Mouse (Mus musculus) neural tube, embryonic 12.5 days (tissue): ENCODE results near the gene Dtnbp1. TPM values are rescaled to one million over a fixed set of nuclear protein-coding genes. Genes with fewer than 3 reads are reported as not detected.
A peak's percentile ranks its signal among the peaks of the same experiment; 100 is the strongest.

Experiments used
- ATAC-seq: fragments of 200-750 bp; cut with Nextera tagmentation; 2 replicates; pipeline ENCODE4 v1.8.0; 2017; ENCODE audit warnings: low read depth, mild to moderate bottlenecking, moderate TSS enrichment, moderate library complexity; ENCODE audit not compliant: low FRiP score
- H3K27ac ChIP-seq: fragments of 300-500 bp; sonication (generic); 2 replicates; pipeline ENCODE4 v1.5.1; 2016
- H3K27me3 ChIP-seq: fragments of 300-500 bp; sonication (generic); replicated peaks from 2 replicates; pipeline ENCODE4 v1.6.1; 2016; ENCODE audit warnings: mild to moderate bottlenecking
- H3K36me3 ChIP-seq: fragments of 300-500 bp; sonication (generic); 2 replicates; pipeline ENCODE4 v1.6.1; 2016; ENCODE audit warnings: mild to moderate bottlenecking
- H3K4me1 ChIP-seq: fragments of 300-500 bp; sonication (generic); 2 replicates; pipeline ENCODE4 v1.6.1; 2016
- H3K4me2 ChIP-seq: fragments of 300-500 bp; sonication (generic); replicated peaks from 2 replicates; pipeline ENCODE4 v1.6.1; 2016; ENCODE audit warnings: mild to moderate bottlenecking
- H3K4me3 ChIP-seq: fragments of 300-500 bp; sonication (generic); 2 replicates; pipeline ENCODE4 v1.5.1; 2016
- H3K9ac ChIP-seq: fragments of 300-500 bp; sonication (generic); 2 replicates; pipeline ENCODE4 v1.6.1; 2016; ENCODE audit warnings: mild to moderate bottlenecking
- H3K9me3 ChIP-seq: fragments of 300-500 bp; sonication (generic); 2 replicates; pipeline ENCODE4 v1.6.1; 2016; ENCODE audit warnings: mild to moderate bottlenecking
- WGBS: fragments of 180-500 bp; shearing (Covaris S2); methylation state at CpG from one replicate; pipeline ENCODE4 v1.1.7; 2016; 5-methylcytosine and 5-hydroxymethylcytosine counted together
- polyA plus RNA-seq: library from polyadenylated mRNA; unstranded; fragments of >200 nt; fragmentation: Nextera tagmentation; extraction: Ambion mirVana; gene quantifications from 2 replicates; pipeline ENCODE4 v1.2.1, GENCODE M21; 2016

The Dtnbp1 gene
- polyA plus RNA-seq, 1 experiment from 2014 or later: 91.1 TPM

GRCm38 (mm10) chr13:45029791-45030190 is 27.8 kb upstream of the Dtnbp1 start:
- H3K36me3 ChIP-seq: no peaks in the 10 kb centered on the region
- no peak overlapping the region for H3K9ac ChIP-seq
- no peaks in the 10 kb centered on the region for H3K27me3 ChIP-seq
- H3K9me3 ChIP-seq: no peaks in the 10 kb centered on the region
- WGBS: 77% methylated on average over 1 of the region's 1 CpGs
- H3K4me2 ChIP-seq: no peak overlapping the region
- H3K4me1 ChIP-seq: no peaks in the 10 kb centered on the region; the same call in 1 of the 2 replicates
- no peak overlapping the region for H3K27ac ChIP-seq
- ATAC-seq: no peak
- no peak overlapping the region for H3K4me3 ChIP-seq

GRCm38 (mm10) chr13:45026291-45026690 is 24.3 kb upstream of the Dtnbp1 start:
- no peak overlapping the region for H3K9ac ChIP-seq
- no peak for ATAC-seq
- 93% methylated on average over 3 of the region's 3 CpGs for WGBS

GRCm38 (mm10) chr13:45024821-45025220 is 22.9 kb upstream of the Dtnbp1 start:
- no peak overlapping the region for H3K9ac ChIP-seq
- H3K27ac ChIP-seq: no peak overlapping the region
- no peaks in the 10 kb centered on the region for H3K9me3 ChIP-seq
- H3K27me3 ChIP-seq: no peaks in the 10 kb centered on the region
- WGBS: 78% methylated on average over 10 of the region's 10 CpGs
- no peak for ATAC-seq
- no peaks in the 10 kb centered on the region for H3K4me1 ChIP-seq
- no peaks in the 10 kb centered on the region for H3K36me3 ChIP-seq
- no peak overlapping the region for H3K4me3 ChIP-seq
- H3K4me2 ChIP-seq: no peak overlapping the region

More at GRCm38 (mm10) chr13:45026291-45026690, 24.3 kb upstream of the Dtnbp1 start:
- H3K9me3 ChIP-seq: no peaks in the 10 kb centered on the region
- no peaks in the 10 kb centered on the region for H3K36me3 ChIP-seq
- H3K27ac ChIP-seq: no peak overlapping the region
- H3K4me1 ChIP-seq: no peaks in the 10 kb centered on the region
- no peak overlapping the region for H3K4me2 ChIP-seq
- no peaks in the 10 kb centered on the region for H3K27me3 ChIP-seq
- no peak overlapping the region for H3K4me3 ChIP-seq

- no peak for ATAC-seq
- no peak overlapping the region for H3K27ac ChIP-seq
These were observed 21.6 kb upstream of the Dtnbp1 start for GRCm38 (mm10) chr13:45023356-45024150.

GRCm38 (mm10) chr13:45008150-45008549 is 6.2 kb upstream of the Dtnbp1 start:
- Histone ChIP-seq H3K9ac (no peak overlapping the region), H3K36me3 (no peaks in the 10 kb centered on the region), H3K4me2 (no peak overlapping the region), H3K27ac (no peak overlapping the region), H3K4me3 (no peak overlapping the region), H3K27me3 (no peaks in the 10 kb centered on the region), H3K4me1 (no peaks in the 10 kb centered on the region), H3K9me3 (no peaks in the 10 kb centered on the region)
- ATAC-seq: no peak
- 85% methylated on average over 7 of the region's 7 CpGs for WGBS

More at GRCm38 (mm10) chr13:45023356-45024150, 21.6 kb upstream of the Dtnbp1 start:
- no peak overlapping the region for H3K9ac ChIP-seq
- no peak overlapping the region for H3K4me3 ChIP-seq
- H3K9me3 ChIP-seq: no peaks in the 10 kb centered on the region
- H3K36me3 ChIP-seq: no peaks in the 10 kb centered on the region
- no peak overlapping the region for H3K4me2 ChIP-seq
- 78% methylated on average over 20 of the region's 20 CpGs for WGBS
- H3K27me3 ChIP-seq: no peaks in the 10 kb centered on the region
- H3K4me1 ChIP-seq: no peaks in the 10 kb centered on the region

- Histone ChIP-seq H3K9ac (no peak overlapping the region), H3K4me1 (peaks cover under 1% of the 10 kb centered on the region; the same call in 1 of the 2 replicates), H3K4me3 (no peak overlapping the region), H3K9me3 (no peaks in the 10 kb centered on the region), H3K27ac (no peak overlapping the region), H3K36me3 (no peaks in the 10 kb centered on the region), H3K4me2 (no peak overlapping the region), H3K27me3 (no peaks in the 10 kb centered on the region)
- no peak for ATAC-seq
- WGBS: 86% methylated on average over 6 of the region's 6 CpGs
These were observed 5.8 kb upstream of the Dtnbp1 start for GRCm38 (mm10) chr13:45007726-45008125.

GRCm38 (mm10) chr13:45006483-45006882 is 4.5 kb upstream of the Dtnbp1 start:
- Histone ChIP-seq H3K9me3 (no peaks in the 10 kb centered on the region), H3K27ac (no peak overlapping the region), H3K27me3 (no peaks in the 10 kb centered on the region), H3K4me1 (peaks cover 7% of the 10 kb centered on the region), H3K36me3 (no peaks in the 10 kb centered on the region), H3K4me3 (no peak overlapping the region), H3K4me2 (no peak overlapping the region), H3K9ac (no peak overlapping the region)
- ATAC-seq: no peak
- WGBS: 84% methylated on average over 5 of the region's 5 CpGs

- Histone ChIP-seq H3K36me3 (no peaks in the 10 kb centered on the region), H3K9ac (no peak overlapping the region), H3K27ac (no peak overlapping the region), H3K4me3 (no peak overlapping the region), H3K27me3 (no peaks in the 10 kb centered on the region), H3K4me1 (peaks cover 7% of the 10 kb centered on the region), H3K4me2 (no peak overlapping the region), H3K9me3 (no peaks in the 10 kb centered on the region)
- no peak for ATAC-seq
- 75% methylated on average over 7 of the region's 7 CpGs for WGBS
These were observed 3.9 kb upstream of the Dtnbp1 start for GRCm38 (mm10) chr13:45005861-45006260.

- Histone ChIP-seq H3K9ac (no peak overlapping the region), H3K4me1 (peaks cover 7% of the 10 kb centered on the region), H3K27ac (no peak overlapping the region), H3K4me2 (no peak overlapping the region), H3K9me3 (no peaks in the 10 kb centered on the region), H3K27me3 (no peaks in the 10 kb centered on the region), H3K4me3 (no peak overlapping the region), H3K36me3 (no peaks in the 10 kb centered on the region)
- 64% methylated on average over 5 of the region's 5 CpGs for WGBS
- ATAC-seq: no peak
These were observed 3.1 kb upstream of the Dtnbp1 start for GRCm38 (mm10) chr13:45004987-45005592.

- 72% methylated on average over 5 of the region's 5 CpGs for WGBS
- no peak overlapping the region for H3K4me3 ChIP-seq
- no peak overlapping the region for H3K27ac ChIP-seq
- no peaks in the 10 kb centered on the region for H3K36me3 ChIP-seq
- no peak overlapping the region; the same call in 1 of the 2 replicates for H3K4me2 ChIP-seq
- H3K4me1 ChIP-seq: peaks cover 7% of the 10 kb centered on the region
- ATAC-seq: no peak
- H3K9ac ChIP-seq: no peak overlapping the region
- H3K27me3 ChIP-seq: no peaks in the 10 kb centered on the region
- no peaks in the 10 kb centered on the region for H3K9me3 ChIP-seq
These were observed 1.1 kb upstream of the Dtnbp1 start for GRCm38 (mm10) chr13:45003026-45003425.

GRCm38 (mm10) chr13:45001228-45001910 is 578 bp downstream of the Dtnbp1 start:
- peak; percentile 81 for ATAC-seq
- WGBS: under 1% methylated on average over 52 of the region's 52 CpGs
- Histone ChIP-seq H3K4me3 (peak overlapping the region; percentile 81), H3K9ac (peak overlapping the region; percentile 90), H3K27me3 (no peaks in the 10 kb centered on the region), H3K4me1 (peaks cover 7% of the 10 kb centered on the region), H3K27ac (no peak overlapping the region), H3K9me3 (no peaks in the 10 kb centered on the region), H3K4me2 (peak overlapping the region; percentile 82), H3K36me3 (no peaks in the 10 kb centered on the region)

- ATAC-seq: no peak
- no peaks in the 10 kb centered on the region for H3K9me3 ChIP-seq
- H3K4me3 ChIP-seq: peak overlapping the region; percentile 81
- H3K27me3 ChIP-seq: no peaks in the 10 kb centered on the region
- H3K4me2 ChIP-seq: peak overlapping the region; percentile 82
- no peak overlapping the region for H3K9ac ChIP-seq
- WGBS: 19% methylated on average over 7 of the region's 7 CpGs
- H3K4me1 ChIP-seq: peaks cover 7% of the 10 kb centered on the region
- H3K36me3 ChIP-seq: no peaks in the 10 kb centered on the region
- no peak overlapping the region for H3K27ac ChIP-seq
These were observed 1.1 kb downstream of the Dtnbp1 start for GRCm38 (mm10) chr13:45000836-45001227.
